Mouse (Mus musculus) cortical plate, adult 2 months (tissue): Measurements from ENCODE around the gene Reg4.

Experiments used
- CTCF ChIP-seq: fragments of 200-500 bp; IDR thresholded peaks from 2 replicates; pipeline ENCODE4 v1.5.1; 2011; ENCODE audit warnings: mild to moderate bottlenecking, control low read depth, low read length; ENCODE audit not compliant: insufficient read depth; ENCODE audit errors: extremely low read depth
- POLR2A ChIP-seq: fragments of 200-500 bp; IDR thresholded peaks from 2 replicates; pipeline ENCODE4 v1.6.1; 2011; ENCODE audit warnings: mild to moderate bottlenecking, low read length, control low read depth; ENCODE audit not compliant: insufficient read depth; ENCODE audit errors: extremely low read depth

- TF ChIP-seq POLR2A (no peak), CTCF (no peak)
Measured at GRCm38 (mm10) chr3:98206977-98207376, 15.0 kb upstream of the Reg4 start.
